Mouse (Mus musculus) retina, postnatal 1 day (tissue): Measurements from ENCODE around the gene Adipor2.

Experiments used
- DNase-seq: peaks from one replicate; pipeline ENCODE4 v3.0.0-alpha.2; 2012

Adipor2 gene

DNA sequence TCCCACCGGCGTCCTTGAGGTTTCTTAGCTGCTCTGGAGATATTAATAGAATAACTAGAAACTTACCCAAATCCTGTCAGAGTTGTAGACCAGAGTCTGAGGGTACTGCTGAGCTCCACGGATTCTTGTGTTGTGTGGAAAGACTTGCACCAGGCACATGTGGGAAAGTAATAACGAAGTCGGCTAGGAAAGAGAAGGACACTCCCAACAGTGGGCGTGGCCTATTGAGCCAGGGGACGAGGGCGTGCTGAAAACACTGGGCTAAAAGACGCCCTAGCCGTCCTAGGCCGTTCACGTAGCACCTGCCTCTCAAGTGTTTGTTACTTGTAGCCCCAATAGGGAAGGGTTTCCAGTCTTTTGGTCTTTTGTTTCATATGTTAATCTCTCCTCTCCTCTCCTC is at the start of gene Adipor2:
Gene Adipor2 (minus strand): TSS at position 351 of the 400 bp plus-strand sequence.
- DNase-seq = peak; percentile 70

GRCm38 (mm10) chr6:119466161-119466560 is 48.7 kb upstream of the Adipor2 start:
- no peak for DNase-seq

GRCm38 (mm10) chr6:119460391-119460790 is 42.9 kb upstream of the Adipor2 start:
- DNase-seq = no peak

- DNase-seq = no peak
These were observed 41.5 kb upstream of the Adipor2 start for GRCm38 (mm10) chr6:119459041-119459440.

DNA sequence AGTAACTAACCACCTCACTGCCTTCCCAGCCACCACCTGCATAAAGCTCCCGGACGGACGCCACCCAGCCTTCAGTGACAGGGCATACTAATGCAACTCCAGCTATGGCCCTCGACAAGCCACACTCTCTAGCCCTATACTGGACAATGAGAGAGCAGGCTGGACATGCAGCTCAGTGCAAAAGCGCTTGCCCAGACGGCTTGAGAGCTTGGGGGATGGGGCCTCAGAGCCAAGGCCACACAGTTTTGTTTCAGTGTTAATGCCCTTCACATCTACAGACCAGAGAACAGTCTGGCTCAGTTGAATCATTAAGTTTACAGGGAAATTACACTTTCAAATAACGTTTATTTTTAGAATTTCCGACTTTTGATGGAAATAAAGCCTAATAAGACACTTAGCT is 40.7 kb upstream of the Adipor2 start:
- no peak for DNase-seq

DNA sequence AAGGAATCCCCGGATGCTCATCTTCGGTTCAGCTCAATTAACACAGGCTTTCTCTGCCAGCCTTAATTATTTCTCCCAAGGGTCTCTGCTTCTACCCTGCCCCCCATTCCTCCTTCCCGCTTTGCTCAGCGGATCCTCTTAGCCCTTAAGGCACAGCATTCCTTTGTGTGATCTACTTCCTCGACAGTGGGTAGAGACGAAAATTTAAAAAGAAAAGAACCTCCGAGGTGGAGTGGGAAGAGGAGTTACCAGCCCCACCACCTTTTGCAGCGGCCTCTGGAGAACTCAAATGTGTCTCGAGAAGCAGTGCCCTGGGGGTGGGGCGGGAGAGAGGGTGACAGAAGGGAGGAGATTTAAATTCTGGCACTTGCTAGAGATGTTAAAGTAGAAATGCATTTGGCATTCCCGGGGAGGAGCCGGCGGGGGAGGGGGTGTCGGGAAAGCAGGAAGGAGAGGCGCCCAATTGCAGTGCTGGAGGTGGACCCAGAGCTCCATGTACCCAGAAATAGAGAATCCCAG is 34.5 kb upstream of the Adipor2 start:
- DNase-seq = peak; percentile 79

DNA sequence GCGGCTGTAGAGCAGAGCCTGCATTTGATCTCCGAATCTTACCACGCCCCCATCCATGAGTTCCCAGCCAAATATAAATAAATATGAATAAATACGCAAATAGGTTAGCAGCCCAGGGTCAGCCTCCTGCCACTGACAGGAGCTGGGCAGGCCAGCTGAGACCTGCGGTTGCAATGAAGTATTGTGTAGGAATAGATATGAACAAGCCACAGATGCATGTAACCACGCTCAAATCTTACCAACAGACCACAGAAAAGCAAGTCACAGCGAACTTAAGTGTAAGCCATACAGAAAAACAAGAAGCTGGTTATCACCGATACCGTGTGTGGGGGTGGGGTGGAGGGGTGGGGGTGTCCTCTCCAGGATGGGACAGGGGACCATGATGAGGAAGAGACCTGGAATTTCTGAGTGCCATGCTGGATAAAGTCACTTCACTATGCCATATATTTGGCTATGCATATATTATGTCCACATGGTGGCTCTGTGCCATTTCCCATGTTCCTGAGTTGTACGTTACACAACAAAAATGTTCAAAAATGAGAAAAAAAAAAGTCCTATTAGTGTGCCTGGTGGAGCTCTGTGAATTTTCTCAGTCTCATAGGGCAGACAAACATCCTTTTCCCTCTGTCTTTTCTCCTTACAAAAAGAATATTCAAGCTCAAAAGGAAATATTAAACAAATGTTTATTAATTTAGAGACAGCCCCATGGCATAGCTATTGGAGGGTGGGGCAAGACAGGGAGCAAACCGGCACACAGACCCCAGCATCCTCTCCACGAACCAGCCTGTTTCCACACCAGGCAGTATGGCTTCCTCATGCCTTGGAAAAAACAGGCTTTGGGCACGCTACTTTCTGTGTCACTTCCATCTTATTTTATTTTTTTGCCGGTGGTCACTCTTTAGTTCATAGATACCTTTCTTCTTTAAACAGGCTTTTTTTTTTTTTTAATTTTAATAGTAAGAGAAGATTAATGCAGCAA is 33.8 kb upstream of the Adipor2 start:
- no peak for DNase-seq

GRCm38 (mm10) chr6:119449060-119449499 is 31.6 kb upstream of the Adipor2 start:
- peak; percentile 87 for DNase-seq

GRCm38 (mm10) chr6:119448321-119449059 is 31.0 kb upstream of the Adipor2 start:
- peak; percentile 67 for DNase-seq

- DNase-seq = no peak
These were observed 28.4 kb upstream of the Adipor2 start for GRCm38 (mm10) chr6:119445671-119446607.

- DNase-seq = peak; percentile 91
These were observed 26.5 kb upstream of the Adipor2 start for GRCm38 (mm10) chr6:119443742-119444645.

DNA sequence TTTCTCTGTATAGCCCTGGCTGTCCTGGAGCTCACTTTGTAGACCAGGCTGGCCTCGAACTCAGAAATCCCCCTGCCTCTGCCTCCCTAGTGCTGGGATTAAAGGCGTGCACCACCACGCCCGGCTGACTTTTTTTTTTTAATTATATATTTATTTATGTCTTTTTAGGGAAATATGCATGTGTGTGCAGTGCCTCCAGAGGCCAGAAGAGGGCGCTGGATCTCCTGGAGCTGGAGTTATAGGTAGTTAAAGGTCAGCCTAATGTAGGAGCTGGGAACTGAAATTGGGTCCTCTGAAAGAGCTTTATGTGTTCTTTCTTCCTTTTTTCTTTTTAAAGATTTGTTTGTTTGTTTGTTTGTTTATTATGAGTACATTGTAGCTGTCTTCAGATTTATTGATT is 25.2 kb upstream of the Adipor2 start:
- peak; percentile 23 for DNase-seq

DNA sequence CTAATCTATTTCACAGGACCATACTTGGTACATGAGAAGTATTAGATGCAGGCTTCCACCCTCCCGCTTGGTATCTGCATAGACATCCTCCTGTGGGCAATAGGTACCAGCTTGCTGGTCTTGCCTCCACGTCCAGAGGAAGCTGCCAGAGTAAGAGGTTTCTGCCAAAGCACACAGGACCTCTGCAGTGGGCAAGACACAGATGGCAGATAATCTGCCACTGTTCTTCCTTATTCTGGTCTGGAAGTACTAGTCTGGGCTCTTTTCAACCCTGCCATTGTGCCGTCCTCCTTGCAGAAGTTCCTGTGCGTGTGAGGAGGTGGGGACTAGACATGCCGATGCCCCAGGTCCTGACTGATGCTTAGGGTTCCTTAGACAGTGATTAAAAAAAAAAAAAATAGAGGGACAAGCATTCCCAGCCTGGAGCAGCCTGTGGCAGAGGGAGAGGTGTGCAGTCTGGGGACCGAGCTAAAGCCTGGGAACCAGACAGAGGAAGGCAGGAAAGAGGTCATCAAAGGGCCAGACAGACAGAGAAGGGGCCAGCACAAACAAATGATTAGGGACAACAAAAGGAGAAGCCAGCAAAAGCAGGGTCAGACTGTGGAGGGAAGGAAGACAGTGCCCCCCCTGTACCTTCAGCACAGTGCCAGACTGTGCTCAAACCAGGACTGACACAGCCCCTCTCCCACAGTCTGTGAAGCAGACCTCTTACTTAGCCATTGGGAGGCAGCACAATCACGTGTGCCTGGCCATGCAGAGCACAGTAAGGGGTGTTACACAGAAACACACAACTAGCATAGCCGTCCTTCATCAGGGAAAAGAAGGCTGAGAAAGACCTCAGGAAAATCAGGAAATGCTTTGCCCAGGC is 20.6 kb upstream of the Adipor2 start:
- DNase-seq = peak; percentile 66

GRCm38 (mm10) chr6:119434394-119434793 is 16.9 kb upstream of the Adipor2 start:
- no peak for DNase-seq

GRCm38 (mm10) chr6:119431751-119432324 is 14.3 kb upstream of the Adipor2 start:
- DNase-seq = no peak

DNA sequence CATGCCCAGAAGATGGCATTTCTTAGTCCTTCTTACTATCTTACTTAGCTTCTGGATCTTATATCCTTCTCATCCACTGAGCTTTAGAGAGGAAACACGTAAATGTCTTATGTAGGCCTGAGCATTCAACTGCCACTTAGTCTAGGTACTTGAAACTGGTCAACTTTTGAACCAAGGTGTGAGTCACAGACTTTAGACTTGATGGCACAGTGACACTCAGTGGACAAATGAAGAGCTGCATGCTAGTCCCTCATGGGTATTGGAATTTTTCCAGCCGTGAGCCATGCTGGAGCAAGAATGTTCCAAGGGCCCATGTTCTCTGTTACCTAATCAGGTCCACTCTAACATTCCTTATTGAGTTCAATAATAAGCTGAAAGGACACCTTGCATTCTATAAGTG is 13.0 kb upstream of the Adipor2 start:
- DNase-seq = peak; percentile 62

DNA sequence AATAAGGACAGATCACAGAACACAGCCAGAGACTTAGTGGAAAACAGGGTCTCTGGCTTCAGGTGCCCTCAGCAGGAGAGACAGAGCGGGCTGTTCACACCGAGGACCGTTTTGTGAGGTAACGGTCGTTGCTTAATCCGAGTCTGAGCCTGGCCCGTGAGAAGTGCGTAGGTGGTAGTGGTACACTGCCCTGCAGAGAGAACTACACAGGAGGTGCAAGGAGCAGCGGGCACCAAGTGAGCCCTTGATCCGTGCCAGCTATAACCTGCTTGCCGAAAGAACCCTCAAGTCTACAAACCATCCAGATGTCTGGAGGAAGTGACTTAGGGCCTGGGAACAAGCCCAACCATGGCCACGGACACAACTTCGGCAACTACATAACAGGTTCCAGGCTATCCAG is 11.8 kb upstream of the Adipor2 start:
- DNase-seq = no peak

DNA sequence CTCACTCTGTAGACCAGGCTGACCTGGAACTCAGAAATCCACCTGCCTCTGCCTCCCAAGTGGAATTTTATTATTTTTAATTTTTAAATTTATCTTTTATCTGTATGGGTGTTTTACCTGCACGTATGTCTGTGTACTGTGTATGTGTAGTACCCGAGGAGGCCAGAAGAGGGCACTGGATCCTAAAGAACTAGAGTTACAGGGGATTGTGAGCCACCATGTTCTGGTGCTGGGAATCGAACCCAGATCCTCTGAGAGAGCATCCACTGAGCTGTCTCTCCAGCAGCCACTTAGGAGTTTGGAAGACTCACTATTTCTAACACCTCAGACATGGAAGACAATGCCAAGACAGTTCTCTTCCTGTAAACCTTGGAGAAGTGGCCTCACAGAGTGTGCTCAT is 11.1 kb upstream of the Adipor2 start:
- no peak for DNase-seq

DNA sequence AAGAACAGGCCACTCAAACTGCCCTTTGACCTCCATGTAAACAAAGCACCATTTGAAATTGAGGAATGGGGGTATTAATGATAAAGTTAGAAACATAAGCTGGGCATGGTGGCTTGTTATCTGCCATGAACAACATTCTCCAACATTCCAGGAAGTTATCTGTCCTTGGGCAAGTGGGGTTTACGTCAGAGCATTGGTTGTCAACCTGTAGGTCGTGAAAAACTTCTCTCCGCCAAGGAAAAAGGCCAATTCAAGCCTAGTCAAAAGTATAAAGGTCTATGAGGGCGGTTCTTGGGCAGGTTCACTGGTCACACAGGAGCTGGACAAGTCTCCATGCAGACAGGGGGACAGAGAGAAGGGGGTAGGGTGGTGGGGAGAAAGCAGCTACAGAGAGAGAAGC is 3.5 kb upstream of the Adipor2 start:
- no peak for DNase-seq

DNA sequence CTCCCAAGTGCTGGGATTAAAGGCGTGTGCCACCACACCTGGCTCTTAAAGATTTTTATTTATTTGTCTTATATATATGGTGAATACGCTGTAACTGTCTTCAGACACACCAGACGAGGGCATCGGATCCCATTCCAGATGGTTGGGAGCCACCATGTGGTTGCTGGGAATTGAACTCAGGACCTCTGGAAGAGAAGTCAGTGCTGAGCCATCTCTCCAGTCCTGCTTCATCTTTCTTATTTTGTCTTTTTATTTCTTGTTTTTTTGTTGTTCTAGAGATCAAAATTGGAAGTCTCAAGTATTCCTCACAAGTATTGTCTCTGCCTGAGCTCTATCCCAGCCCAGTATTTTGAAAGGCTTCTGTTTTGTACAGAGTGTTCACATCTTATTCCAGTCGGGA is 2.9 kb upstream of the Adipor2 start:
- no peak for DNase-seq
